Mouse (Mus musculus): Measurements from ENCODE around the gene Zfp366. TPM values are rescaled to one million over a fixed set of nuclear protein-coding genes. Genes with fewer than 3 reads are reported as not detected.

Zfp366 gene
- polyA plus RNA-seq, 1 experiment from 2014 or later, result 0.65 TPM

DNA sequence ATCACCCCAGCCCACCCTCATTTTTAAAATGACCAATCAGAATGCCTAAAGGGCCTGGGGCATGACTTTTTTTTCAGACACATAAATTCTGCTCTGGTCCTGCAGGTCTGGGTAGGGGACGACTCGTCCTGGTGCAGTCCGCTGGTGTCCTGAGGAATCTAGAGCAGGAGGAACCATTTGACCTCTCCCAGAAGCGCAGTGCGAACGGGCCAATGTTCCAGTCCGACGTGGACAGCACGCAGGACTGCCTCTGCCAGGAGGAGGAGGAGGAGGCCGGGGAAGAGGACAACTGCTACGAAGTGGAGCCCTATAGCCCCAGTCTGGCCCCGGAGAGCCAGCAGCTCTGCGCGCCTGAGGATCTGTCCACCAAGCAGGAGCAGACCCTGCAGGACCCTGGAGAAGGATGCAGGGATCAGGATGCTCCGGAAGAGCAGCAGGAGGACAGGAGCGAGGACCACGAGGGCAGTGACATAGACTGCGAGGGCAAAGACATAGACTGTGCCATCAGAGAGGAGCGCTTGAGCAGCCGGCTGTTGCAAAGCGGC lies 61.4 kb downstream of the Zfp366 start:
- Histone ChIP-seq H3K36me3 (ENCODE audit: control insufficient read depth, insufficient read depth, low read length) (no peaks in the 10 kb centered on the region), H3K4me2 (ENCODE audit: low read depth, low read length) (no peak overlapping the region), H3K27me3 (ENCODE audit: control insufficient read depth, insufficient read depth, low read length) (no peaks in the 10 kb centered on the region), H3K4me1 (ENCODE audit: control insufficient read depth, insufficient read depth, low read length) (no peaks in the 10 kb centered on the region), H3K4me3 (replicated peaks; ENCODE audit: low read length) (no peak overlapping the region), H3K27ac (ENCODE audit: low read length) (no peak overlapping the region), H3K9me3 (replicated peaks; ENCODE audit: control insufficient read depth, low read length) (no peaks in the 10 kb centered on the region), H3K9ac (ENCODE audit: low read length) (no peak overlapping the region)
- no peak for ATAC-seq (ENCODE audit: insufficient read depth, low FRiP score)
- 83% methylated on average over 21 of the region's 21 CpGs for WGBS

DNA sequence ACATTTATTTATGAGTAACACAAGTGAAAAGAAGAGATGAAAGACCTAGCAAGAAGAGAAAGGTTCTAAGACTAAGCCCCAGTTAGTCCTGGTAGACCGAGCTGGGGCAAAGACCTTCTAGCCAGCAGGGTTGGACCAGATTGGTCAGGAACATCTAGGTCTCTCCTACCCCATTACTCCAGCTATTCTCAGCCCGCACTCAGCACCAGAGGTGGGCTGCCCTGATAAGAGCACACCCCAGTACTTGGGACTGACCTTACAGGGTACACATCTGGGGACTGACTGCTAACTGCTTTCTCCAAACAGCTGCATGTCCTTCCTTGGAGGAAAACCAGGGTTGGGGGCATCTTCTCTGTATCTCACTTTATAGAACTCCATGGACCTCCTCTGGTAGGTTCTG lies 66.2 kb downstream of the Zfp366 start:
- no peaks in the 10 kb centered on the region for H3K4me1 ChIP-seq (ENCODE audit: control insufficient read depth, insufficient read depth, low read length)
- no peak overlapping the region for H3K27ac ChIP-seq (ENCODE audit: low read length)
- no peak overlapping the region for H3K9ac ChIP-seq (ENCODE audit: low read length)
- H3K36me3 ChIP-seq (ENCODE audit: control insufficient read depth, insufficient read depth, low read length), result no peaks in the 10 kb centered on the region
- no peak overlapping the region for H3K4me2 ChIP-seq (ENCODE audit: low read depth, low read length)
- no peak for ATAC-seq (ENCODE audit: insufficient read depth, low FRiP score)
- H3K9me3 ChIP-seq (replicated peaks; ENCODE audit: control insufficient read depth, low read length), result no peaks in the 10 kb centered on the region
- 88% methylated on average over 2 of the region's 2 CpGs for WGBS
- no peaks in the 10 kb centered on the region for H3K27me3 ChIP-seq (ENCODE audit: control insufficient read depth, insufficient read depth, low read length)
- H3K4me3 ChIP-seq (replicated peaks; ENCODE audit: low read length), result no peak overlapping the region

DNA sequence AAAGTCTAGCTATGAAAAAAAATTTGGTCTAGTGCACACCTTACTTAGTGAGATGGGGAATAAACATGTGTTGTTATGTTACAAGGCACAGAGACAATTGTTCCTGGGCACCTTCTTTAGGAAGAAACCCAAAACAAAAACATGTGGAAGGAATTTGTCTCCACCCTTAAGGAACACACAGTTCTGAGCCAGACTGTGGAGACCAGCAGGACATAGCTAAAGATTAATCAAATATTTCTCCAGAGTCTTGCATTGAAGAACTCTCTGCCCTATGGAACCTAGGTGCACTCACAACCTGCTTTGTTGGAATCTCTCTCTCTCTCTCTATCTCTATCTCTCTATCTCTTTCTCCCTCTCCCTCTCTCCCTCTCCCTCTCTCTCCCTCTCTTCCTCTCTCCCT lies 69.6 kb downstream of the Zfp366 start:
- ATAC-seq (ENCODE audit: insufficient read depth, low FRiP score), result no peak
- Histone ChIP-seq H3K9ac (ENCODE audit: low read length) (no peak overlapping the region), H3K4me1 (ENCODE audit: control insufficient read depth, insufficient read depth, low read length) (no peaks in the 10 kb centered on the region), H3K27me3 (ENCODE audit: control insufficient read depth, insufficient read depth, low read length) (no peaks in the 10 kb centered on the region), H3K36me3 (ENCODE audit: control insufficient read depth, insufficient read depth, low read length) (no peaks in the 10 kb centered on the region), H3K27ac (ENCODE audit: low read length) (no peak overlapping the region), H3K9me3 (replicated peaks; ENCODE audit: control insufficient read depth, low read length) (no peaks in the 10 kb centered on the region), H3K4me2 (ENCODE audit: low read depth, low read length) (no peak overlapping the region), H3K4me3 (replicated peaks; ENCODE audit: low read length) (no peak overlapping the region)

DNA sequence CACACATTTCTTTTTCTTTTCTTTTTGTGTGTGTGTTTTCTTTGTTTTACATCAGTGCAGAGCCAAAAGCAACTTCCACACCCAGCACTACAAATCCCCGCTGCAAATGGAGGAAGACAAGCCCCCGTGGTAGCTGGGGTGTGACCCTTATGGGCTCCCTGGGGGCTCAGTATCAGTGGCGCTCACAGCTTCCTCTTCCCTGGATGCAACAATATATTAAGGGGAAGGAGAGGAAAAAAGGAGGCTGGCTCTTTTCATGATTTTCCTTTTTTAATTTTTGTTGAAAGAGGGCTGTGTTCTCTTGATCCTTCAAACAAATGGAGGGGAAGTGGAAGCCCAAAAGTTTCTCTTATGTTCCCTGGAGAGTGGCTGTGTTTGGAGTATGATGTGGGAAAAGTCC lies 70.2 kb downstream of the Zfp366 start:
- no peak overlapping the region for H3K4me2 ChIP-seq (ENCODE audit: low read depth, low read length)
- H3K9me3 ChIP-seq (replicated peaks; ENCODE audit: control insufficient read depth, low read length), result no peaks in the 10 kb centered on the region
- WGBS, result 43% methylated on average over 3 of the region's 3 CpGs
- no peaks in the 10 kb centered on the region for H3K36me3 ChIP-seq (ENCODE audit: control insufficient read depth, insufficient read depth, low read length)
- no peak overlapping the region for H3K4me3 ChIP-seq (replicated peaks; ENCODE audit: low read length)
- H3K9ac ChIP-seq (ENCODE audit: low read length), result no peak overlapping the region
- H3K27ac ChIP-seq (ENCODE audit: low read length), result no peak overlapping the region
- H3K4me1 ChIP-seq (ENCODE audit: control insufficient read depth, insufficient read depth, low read length), result no peaks in the 10 kb centered on the region
- no peaks in the 10 kb centered on the region for H3K27me3 ChIP-seq (ENCODE audit: control insufficient read depth, insufficient read depth, low read length)
- no peak for ATAC-seq (ENCODE audit: insufficient read depth, low FRiP score)

DNA sequence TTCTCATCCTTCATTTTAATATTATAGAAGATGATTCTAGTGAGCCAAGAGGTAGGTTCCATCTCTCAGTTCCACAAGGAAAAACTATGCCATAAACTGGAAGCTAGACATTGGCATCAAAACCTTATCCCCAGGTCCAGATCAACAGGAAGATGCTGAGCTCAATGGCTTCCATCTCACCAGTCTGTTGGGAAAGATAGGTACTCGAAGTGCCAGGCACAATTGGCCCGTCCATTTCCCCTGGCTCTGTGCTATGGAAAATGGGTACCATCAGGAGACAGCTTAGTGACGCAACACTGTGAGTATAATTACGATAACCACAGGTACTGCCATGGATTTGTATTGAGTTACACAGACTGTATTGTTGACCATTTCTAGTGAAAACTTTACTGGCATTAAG lies 72.3 kb downstream of the Zfp366 start:
- ATAC-seq (ENCODE audit: insufficient read depth, low FRiP score), result no peak
- Histone ChIP-seq H3K27me3 (ENCODE audit: control insufficient read depth, insufficient read depth, low read length) (no peaks in the 10 kb centered on the region), H3K4me3 (replicated peaks; ENCODE audit: low read length) (no peak overlapping the region), H3K9ac (ENCODE audit: low read length) (no peak overlapping the region), H3K36me3 (ENCODE audit: control insufficient read depth, insufficient read depth, low read length) (no peaks in the 10 kb centered on the region), H3K9me3 (replicated peaks; ENCODE audit: control insufficient read depth, low read length) (no peaks in the 10 kb centered on the region), H3K27ac (ENCODE audit: low read length) (no peak overlapping the region), H3K4me1 (ENCODE audit: control insufficient read depth, insufficient read depth, low read length) (no peaks in the 10 kb centered on the region), H3K4me2 (ENCODE audit: low read depth, low read length) (no peak overlapping the region)
- WGBS, result 86% methylated on average over 4 of the region's 4 CpGs

DNA sequence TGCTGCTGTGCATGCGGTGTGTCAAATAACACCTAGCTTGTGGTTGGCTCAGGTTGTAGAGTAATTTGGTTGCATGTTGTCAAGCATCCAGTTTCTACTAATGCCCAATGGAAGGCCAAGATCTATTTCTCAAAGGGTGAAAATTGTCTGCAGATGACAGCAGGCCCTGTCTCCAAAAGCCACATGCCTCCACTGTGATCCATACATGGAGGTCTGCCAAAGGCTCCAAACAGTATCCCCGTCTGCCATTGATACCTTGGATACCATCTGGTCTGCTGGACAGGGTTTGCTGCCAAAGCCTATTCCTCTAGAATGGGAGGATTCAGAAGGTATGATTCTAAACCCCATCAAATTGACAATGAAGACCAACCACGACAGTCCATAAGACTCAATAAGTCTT lies 74.1 kb downstream of the Zfp366 start:
- Histone ChIP-seq H3K9ac (ENCODE audit: low read length) (no peak overlapping the region), H3K4me1 (ENCODE audit: control insufficient read depth, insufficient read depth, low read length) (no peaks in the 10 kb centered on the region), H3K4me3 (replicated peaks; ENCODE audit: low read length) (no peak overlapping the region), H3K9me3 (replicated peaks; ENCODE audit: control insufficient read depth, low read length) (no peaks in the 10 kb centered on the region), H3K4me2 (ENCODE audit: low read depth, low read length) (no peak overlapping the region), H3K36me3 (ENCODE audit: control insufficient read depth, insufficient read depth, low read length) (no peaks in the 10 kb centered on the region), H3K27ac (ENCODE audit: low read length) (no peak overlapping the region), H3K27me3 (ENCODE audit: control insufficient read depth, insufficient read depth, low read length) (no peaks in the 10 kb centered on the region)
- no peak for ATAC-seq (ENCODE audit: insufficient read depth, low FRiP score)
- WGBS, result 91% methylated on average over 3 of the region's 3 CpGs

DNA sequence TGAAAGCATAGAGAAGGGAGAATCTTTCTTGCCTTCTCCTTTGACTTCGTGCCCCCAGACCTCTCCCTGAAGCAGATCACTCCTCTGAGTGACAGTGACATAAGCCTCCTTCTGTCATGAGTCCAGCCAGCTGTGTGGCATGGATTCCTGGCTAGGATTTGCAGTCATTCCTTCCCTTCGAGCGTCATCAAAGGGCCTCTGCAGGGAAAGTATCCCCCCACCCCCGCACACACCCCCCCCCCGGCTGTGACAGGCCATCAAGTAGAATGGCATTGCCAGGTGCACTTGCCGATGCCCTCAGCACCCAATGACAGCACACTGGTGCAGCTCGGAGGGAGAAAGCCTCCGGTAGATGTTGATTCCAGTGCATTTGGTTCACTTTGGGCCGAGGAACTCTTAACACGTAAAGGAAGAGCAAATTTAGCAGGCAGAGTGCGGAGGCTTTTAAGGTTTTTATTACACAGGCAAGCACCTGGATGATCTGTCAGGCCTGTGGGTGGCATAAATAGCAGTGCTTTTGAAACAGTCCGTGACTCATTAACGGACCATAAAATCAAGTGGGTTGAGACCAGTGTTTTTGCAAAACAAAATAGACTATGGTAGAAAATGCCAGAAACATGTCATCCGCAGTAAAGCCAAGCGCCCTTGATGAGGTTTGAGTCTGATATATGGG lies 75.0 kb downstream of the Zfp366 start:
- Histone ChIP-seq H3K9ac (ENCODE audit: low read length) (no peak overlapping the region), H3K4me2 (ENCODE audit: low read depth, low read length) (no peak overlapping the region), H3K9me3 (replicated peaks; ENCODE audit: control insufficient read depth, low read length) (no peaks in the 10 kb centered on the region), H3K27ac (ENCODE audit: low read length) (no peak overlapping the region), H3K4me1 (ENCODE audit: control insufficient read depth, insufficient read depth, low read length) (no peaks in the 10 kb centered on the region), H3K36me3 (ENCODE audit: control insufficient read depth, insufficient read depth, low read length) (no peaks in the 10 kb centered on the region), H3K4me3 (replicated peaks; ENCODE audit: low read length) (no peak overlapping the region), H3K27me3 (ENCODE audit: control insufficient read depth, insufficient read depth, low read length) (no peaks in the 10 kb centered on the region)
- WGBS, result 75% methylated on average over 15 of the region's 15 CpGs
- no peak for ATAC-seq (ENCODE audit: insufficient read depth, low FRiP score)

DNA sequence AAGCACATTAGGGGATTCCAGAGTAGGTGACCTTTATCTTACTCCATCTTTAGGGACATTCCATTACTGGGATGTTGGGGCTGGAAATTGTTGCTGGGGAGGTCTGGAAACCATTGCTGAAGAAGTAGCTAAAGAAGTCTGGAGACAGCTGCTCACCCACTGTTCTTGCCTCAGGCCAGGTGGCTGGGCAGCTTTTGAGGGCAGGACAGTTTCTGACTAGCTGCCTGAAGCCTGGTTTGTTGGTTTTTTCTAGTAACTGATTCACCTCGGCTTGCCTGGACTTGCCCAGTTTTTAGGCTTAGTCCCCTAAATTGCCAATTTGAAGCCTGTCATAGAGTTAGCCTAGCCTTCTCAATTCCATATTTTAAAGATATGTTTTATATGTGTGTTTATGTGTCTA lies 77.8 kb downstream of the Zfp366 start:
- 70% methylated on average over 1 of the region's 1 CpGs for WGBS
- Histone ChIP-seq H3K9me3 (replicated peaks; ENCODE audit: control insufficient read depth, low read length) (no peaks in the 10 kb centered on the region), H3K4me1 (ENCODE audit: control insufficient read depth, insufficient read depth, low read length) (no peaks in the 10 kb centered on the region), H3K9ac (ENCODE audit: low read length) (no peak overlapping the region), H3K4me3 (replicated peaks; ENCODE audit: low read length) (no peak overlapping the region), H3K4me2 (ENCODE audit: low read depth, low read length) (no peak overlapping the region), H3K27me3 (ENCODE audit: control insufficient read depth, insufficient read depth, low read length) (no peaks in the 10 kb centered on the region), H3K36me3 (ENCODE audit: control insufficient read depth, insufficient read depth, low read length) (no peaks in the 10 kb centered on the region), H3K27ac (ENCODE audit: low read length) (no peak overlapping the region)
- no peak for ATAC-seq (ENCODE audit: insufficient read depth, low FRiP score)

DNA sequence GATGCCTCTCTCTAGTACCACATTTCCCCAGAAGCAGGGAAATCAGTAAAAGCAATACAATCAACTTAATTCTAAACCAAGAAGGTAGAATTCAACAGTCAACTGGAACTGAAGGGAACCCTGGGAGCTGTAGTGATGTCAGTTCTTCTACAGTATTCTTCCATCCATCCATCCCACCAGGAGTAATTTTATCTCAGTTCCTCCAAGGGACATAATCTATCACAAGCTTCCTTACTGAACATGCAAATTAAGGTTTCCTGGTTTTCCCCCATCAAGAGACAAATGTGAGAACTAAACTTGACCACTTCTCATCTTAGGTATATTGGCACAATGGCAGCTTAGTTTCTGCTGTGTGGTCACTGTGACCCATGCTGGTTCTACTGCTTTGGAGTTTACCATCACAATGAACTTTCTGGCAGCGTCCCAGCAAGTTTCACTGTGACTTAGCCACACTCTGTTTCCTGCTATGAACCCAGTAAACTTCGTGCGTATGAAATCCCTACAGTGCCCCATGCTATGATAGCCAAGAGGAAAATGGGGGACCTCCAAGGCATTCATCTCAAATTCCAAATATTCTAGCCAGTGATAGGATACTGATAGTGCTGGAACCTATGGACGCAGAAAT lies 78.6 kb downstream of the Zfp366 start:
- Histone ChIP-seq H3K27me3 (ENCODE audit: control insufficient read depth, insufficient read depth, low read length) (no peaks in the 10 kb centered on the region), H3K4me2 (ENCODE audit: low read depth, low read length) (no peak overlapping the region), H3K9ac (ENCODE audit: low read length) (no peak overlapping the region), H3K36me3 (ENCODE audit: control insufficient read depth, insufficient read depth, low read length) (no peaks in the 10 kb centered on the region), H3K9me3 (replicated peaks; ENCODE audit: control insufficient read depth, low read length) (no peaks in the 10 kb centered on the region), H3K4me1 (ENCODE audit: control insufficient read depth, insufficient read depth, low read length) (no peaks in the 10 kb centered on the region), H3K27ac (ENCODE audit: low read length) (no peak overlapping the region), H3K4me3 (replicated peaks; ENCODE audit: low read length) (no peak overlapping the region)
- WGBS, result 73% methylated on average over 4 of the region's 4 CpGs
- ATAC-seq (ENCODE audit: insufficient read depth, low FRiP score), result no peak
